Mouse (Mus musculus): ENCODE measurements around the gene Tdp1.
"Not testable (repeated sequence)": the region's sequence is repeated elsewhere in the genome, so short reads cannot be mapped to it uniquely, and the experiment has no call there.

DNA sequence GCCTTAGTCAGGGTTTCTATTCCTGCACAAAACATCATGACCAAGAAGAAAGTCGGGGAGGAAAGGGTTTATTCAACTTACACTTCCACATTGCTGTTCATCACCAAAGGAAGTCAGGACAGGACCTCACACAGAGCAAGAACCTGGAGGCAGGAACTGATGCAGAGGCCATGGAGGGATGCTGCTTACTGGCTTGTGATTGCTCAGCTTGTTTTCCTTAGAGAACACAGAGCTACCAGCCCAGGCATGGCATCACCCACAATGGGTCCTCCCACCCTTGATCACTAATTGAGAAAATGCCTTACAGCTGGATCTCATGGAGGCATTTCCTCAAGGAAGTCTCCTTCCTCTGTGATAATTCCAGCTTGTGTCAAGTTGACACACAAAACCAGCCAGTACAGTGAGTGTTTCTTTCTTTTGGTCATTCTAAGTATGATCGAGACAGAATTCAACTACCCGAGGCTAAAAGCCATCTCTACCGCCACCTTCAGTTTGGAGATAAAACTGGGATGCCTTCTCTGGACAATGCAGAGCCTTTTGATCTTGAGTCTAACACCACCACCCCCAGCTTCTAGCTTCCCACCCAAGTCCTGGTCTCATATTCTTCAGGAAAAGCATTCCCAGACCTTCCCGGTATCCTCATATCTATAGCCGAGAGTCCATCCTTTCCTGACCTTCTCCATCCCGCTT, 87.0 kb downstream of the Tdp1 start:
- not testable (repeated sequence) for TF ChIP-seq CTCF (IDR thresholded peaks at IDR 0.05; ENCODE audit: borderline replicate concordance, insufficient read depth, low read length); POLR2A (IDR thresholded peaks at IDR 0.05; ENCODE audit: low read depth, low read length)

All from embryonic fibroblast, embryonic 13.5 days (primary cell).